Mouse (Mus musculus): ENCODE results near the gene Gm12830.

Gene Gm12830

DNA sequence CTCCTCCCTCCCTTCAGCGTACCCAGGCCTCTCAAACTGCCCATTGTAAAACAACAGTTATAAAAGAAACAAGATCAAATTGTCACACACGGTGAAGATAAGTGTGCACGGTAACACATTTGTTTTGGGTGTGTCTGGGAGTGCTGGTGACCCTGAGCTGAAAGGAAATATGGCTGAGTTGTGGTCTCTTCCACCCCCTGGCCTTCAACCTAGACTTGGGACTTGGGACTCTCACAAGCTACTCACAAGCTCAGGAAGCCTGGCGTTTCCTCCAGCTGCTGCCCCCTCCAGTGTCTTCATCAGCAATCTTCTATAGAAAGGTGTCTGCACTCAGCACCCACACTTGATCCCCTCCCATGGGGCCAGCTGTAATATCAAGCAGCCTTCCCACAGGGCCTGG lies 24.1 kb downstream of the Gm12830 start:
- no peak for DNase-seq

DNA sequence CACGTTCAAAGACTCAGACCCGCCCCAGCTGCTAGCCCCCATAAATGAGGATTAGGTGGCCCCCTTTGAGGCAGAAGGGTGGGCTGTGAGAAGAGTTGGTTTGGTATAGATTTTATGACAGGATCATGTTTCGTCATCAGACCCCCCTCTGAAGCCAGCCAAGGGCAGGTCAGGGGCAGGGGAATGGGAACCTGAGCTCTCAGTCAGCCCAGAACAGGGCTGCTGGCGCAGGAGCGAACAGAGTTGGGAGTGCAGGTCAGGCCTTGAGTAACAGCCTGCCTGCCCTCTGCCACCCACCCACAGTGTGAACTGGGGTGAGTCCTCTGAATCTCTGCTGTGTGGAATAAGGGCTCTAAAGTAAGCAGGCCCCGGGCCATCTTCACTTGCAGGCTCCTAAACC lies 25.2 kb downstream of the Gm12830 start:
- no peak for DNase-seq

DNA sequence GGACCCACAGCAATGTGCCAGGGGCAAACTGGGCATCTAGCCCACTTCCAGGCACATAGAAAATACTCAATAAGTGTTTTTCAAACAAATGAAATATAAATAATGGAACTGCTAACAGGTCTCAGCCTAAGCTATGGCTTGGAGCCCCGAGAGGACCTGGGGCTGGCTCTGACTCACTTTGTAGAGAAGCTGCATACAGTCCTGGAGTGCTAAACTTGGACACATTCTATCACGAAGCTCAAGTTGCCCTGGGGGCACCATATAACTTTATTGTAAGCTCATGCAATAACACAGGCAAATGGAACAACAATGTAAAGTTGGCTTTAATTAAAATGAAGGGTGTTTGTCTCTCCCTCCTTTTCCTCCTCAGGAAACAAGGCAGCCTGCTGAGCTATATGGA lies 32.4 kb downstream of the Gm12830 start:
- DNase-seq, result no peak

DNA sequence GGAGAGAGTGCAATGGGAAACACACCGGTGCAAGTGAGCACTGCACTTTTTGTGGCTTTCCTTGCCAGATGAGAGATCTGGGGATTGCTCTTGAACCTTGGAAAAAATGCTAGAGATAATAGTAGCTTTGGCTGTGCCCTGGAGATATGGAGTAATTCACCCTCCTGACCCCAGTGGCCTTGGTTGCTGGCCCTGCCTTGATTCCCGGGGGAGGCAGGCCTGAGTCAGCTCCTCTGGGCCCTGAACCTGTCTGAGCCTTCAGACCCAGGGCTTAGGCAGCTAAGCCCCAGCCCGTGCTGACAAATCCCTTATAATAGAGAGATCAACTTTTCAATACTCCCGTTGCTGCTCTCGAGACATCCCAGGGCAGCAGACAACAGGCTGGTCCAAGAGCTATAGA lies 36.9 kb downstream of the Gm12830 start:
- DNase-seq, result no peak

DNA sequence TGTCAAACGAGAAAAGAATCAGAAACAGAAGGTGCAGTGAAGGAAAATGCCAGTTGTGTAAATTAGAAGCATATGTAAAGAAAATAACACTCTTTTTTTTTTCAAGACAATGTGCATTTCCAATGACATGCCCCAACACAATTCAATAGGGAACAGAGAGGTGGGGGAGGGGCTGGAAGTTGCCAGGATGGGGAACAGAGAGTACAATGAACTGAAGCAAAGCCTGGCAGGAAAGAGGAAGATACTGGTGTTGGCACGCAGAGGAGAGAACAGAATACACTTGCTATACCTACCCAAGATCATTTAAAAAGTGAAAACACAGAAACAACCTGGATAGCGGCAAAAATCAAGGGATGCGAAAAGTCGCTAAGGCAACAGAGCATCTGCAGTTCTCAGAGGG lies 41.6 kb downstream of the Gm12830 start:
- DNase-seq, result no peak

DNA sequence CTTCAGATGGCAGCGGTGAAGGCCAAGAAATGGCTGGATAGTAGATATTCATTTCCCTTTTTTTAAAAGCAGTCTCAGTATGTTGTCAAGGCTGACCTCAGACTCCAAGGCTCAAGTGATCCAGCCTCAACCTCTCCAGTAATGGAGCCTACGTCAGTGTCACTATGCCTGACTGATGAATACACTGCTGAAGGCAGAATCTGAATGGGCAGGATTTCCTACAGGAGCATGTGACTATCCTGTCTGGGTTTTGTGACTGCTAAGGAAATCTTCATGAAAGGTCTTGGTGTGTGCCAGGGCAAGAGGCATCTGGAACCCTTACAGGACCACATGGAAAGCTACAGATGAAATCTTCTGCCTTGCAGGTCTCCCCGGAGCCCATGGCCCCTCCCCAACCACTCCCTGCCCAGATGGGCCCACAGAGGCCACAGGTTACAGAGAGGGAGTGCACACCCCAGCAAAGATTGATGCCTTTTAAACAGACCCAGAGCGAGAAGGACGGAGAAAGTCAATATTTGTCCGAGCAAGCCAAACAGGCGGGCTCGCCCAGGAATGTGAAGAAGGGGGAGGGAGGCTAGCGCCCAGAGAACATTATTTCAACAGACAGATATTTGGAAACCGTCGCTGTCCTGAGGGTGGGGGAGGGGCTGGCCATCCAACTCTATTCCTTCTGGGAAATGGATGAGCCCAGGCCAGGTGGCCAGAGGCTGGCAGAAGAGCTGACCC lies 48.4 kb downstream of the Gm12830 start:
- DNase-seq, result no peak

DNA sequence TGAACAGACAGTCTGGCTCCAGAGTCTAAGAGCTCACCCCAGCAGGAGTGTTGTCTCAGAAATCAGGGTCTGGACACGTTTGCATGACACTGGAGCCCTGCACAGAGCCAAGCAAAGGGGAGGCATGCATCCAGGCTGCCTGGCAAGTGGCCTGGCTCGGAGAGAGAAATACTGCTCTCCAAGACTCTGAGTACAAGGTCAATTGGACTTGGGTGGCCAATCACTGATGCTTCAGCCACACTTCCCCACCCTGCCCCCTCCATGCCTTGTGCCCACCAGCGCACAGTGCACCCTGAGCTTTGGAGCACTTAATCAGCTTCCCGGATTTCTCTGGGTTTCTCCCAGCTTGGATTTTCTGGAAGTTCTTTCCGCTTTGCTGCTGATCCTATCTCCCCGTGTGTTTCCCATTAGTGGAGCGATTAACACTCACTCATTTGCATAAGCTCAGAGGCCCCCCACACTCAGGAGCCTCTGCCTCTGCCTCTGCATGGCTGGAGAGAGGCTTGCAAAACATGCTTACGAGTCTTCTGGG lies 55.0 kb downstream of the Gm12830 start:
- no peak for DNase-seq

DNA sequence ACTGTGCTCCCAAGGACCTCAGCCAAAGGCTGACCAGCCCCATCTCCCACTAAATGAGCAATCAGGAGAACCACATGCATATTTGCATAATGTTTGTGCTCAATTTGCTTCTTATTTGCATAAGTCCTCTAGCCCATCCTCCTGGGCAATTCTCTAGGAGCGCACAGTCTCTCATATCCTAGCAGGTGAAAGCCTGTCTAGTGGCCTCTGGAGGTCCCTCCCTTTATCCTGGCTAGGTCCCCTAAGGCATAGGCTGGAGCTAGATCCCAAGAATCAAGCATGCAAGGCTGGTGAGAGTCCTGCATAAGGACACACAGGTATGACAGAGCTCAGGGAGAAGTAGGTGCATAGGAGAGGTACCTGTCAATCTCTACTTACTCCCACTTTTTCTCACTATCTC lies 60.7 kb downstream of the Gm12830 start:
- no peak for DNase-seq

DNA sequence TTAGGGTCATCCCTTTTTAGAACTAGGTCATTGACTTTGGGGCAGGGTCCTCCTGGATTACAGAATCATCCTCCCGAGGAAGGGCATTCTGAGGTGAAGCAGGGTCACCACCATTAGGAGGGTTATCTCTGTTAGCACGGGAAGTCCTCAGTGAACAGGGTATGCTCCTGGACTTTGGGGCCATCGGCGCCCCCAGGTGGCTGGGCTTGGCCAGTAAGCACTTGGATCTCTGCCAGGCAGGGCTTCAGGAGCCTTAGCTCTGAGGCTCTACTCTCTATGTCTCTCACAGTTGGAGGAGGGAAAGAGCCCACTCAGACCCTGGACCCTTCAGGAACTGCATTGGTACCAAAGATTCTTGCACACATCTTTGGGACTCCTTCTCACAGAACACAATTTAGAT lies 76.3 kb downstream of the Gm12830 start:
- no peak for DNase-seq

DNA sequence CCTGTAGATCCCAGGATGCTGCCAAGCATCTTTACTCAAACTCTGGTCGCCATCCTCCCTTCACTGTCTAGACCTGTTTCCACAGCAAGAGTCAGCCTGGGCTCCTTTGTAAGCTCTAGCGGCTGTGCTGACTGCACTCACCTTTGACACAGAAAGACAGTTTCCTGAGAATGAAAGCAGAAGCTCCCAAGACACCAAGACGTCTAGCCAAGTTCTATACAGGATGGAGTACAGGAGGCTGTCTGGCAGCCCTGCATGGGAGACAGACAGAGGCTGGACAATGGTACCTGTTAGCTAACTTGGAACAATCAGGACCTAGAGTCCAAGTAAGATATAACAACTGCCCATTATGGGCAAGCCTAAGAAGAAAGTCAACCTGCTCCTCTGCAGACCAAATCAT lies 78.4 kb downstream of the Gm12830 start:
- no peak for DNase-seq

DNA sequence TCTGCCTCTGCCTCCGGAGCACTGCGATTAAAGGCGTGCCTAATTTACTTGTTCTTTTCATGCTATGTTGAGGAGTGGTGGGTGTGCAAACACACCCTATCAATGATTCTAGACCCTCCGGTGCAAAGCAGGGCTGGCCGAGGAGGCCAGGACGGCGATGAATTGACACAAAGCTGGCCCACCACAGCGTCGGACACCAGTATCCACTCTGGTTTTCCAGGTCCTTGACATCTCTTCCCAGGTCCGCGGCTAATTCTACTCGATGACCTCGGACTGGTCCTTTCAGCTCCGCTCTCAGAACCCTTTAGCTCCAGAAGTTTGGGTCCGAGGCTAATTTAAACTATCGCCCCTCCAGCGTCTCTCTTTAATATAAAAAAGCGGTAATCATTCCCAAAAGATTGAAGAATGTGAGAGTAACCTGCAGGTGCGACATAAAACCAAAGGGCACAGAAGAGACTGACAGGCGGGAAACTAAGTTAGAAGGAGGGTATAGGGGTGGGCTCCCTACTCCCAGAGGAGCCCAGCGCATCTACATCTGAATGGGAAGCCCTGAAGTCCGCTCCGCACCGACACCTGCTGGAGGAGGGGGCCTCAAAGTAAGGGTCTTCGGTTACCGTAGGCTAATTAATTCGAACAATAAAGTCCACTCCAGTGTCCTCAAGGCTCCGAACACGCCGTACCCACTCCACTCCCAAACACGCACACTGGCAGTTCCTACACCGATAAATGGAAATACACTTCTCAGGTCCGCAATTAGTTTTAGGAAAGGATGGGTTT lies 79.5 kb downstream of the Gm12830 start:
- no peak for DNase-seq

DNA sequence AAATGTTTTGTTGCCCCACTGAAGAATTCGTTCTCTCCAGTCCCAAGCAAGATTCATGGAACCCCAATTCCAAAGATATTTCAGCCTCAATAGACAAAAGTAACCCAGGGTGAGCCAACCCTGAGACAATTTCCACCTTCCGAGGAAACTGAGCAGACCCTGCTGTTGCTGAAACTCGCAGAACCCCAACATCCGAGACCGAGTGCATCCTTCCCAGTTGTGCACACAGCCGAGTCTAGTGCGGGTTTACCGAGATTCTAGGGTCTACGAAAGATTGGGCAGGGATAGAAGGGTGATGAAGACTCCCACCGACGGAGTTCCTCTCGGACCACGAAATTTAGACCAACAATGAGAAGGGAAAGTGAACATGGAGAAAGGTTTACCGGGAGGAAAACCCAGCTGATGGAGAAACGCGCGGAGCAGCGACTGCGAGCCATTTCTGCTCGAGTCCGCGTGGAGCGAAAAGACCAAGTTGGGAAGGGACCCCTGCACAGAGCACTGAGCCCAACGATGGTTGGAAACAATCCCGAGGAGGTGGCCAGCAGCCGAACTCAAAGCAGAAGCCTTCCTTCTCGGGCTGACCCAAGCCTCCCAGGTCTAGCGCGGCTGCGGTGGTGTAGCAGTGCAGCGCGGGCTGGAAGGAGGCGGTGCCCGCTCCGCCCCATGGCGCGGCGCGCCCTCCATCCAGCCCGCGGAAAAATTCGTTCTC lies 80.3 kb downstream of the Gm12830 start:
- DNase-seq, result no peak

DNA sequence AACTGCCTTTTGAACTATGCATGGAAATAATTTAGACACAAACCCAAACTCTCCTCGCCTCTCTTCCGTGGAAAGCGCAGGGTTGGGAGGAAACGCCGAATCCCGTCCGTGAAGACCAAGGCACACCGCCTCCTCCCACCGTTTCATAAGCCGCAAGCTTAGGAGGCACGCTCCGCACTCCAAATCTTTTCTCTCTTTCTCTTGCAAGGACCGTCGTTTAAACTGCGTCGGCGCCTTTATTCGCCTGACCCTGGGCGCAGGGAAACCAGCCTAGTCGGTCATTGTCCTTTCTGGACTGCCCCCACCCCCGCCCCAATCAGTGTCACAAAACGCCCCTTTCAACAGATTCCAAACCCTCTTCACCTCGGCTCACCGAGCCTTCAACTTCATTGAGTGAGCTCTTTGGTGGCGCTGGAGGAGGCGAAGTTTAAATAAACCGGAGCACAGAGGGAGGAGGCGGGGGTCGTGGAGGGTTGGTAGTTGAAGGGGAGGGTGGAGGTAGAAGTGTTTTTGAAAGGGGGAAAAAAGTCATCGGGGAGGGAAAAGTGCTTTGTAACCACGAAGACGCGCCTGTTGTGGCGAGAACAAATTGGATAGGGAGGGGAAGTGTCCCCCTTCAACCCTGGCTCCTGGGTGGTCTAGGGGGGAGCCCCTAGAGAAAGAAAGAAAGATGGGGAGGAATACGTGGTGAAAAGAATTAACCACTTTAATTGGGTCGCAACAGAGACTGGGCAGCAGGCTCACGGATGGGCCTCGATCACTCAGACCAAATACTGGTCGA lies 81.3 kb downstream of the Gm12830 start:
- no peak for DNase-seq

DNA sequence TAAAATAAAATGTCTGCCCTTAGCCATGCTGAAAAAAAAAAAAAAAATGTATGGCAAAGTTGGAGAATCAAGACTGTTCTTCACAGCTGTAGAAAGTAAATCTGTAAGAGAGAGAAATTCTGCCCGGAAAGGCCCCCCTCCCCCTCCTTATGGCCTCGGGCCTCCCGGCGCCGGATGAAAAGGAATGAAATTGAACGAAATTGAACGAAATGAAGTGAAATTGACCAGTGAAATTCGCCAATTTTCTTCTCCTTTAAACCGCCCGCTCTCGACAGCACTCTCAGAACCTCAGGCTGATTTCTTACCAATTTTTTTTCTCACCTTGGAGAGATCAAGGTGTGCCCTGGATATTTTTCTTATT lies 81.9 kb downstream of the Gm12830 start:
- no peak for DNase-seq

DNA sequence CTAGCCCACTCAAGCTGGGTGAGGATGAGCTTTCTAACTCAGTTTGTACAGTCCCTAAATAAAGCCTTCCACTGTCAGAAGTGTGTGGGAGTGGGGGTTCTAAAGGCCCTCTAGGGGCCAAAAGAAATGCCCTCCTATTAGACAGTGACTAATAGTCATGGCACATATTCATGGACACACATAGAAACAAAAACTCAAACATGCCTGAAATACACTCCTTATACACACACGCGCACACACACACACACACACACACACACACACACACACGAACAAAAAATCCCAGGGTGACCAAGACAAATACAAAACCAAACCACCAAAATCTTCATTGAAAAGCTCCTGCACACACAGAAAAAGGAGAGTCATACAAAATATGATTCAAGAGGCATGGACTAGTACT lies 84.0 kb downstream of the Gm12830 start:
- no peak for DNase-seq

Data from cerebellum, adult 9-10 months (tissue).